In genomic region chr6:119692754-119693153, GRCm38 (mm10) we compare ENCODE assay signal across 24 mouse cellular contexts.
DNase-seq lines count a peak whose midpoint lies in the region; ATAC-seq lines count a peak whose summit lies in the region.
"Had no signal": no experiment of that assay in that cellular context is flagged by ENCODE, and none has a peak within 500 bp of the region (broad histone marks: within the 10 kb centered on the region; RNA-seq: fewer than 3 reads in every experiment).

No protein-coding gene starts in this region.

- WGBS in forebrain, embryonic 14.5 days = 90% methylated on average over 5 of the region's 5 CpGs

- no peak overlapping the region for H3K4me2 ChIP-seq in forebrain, embryonic 14.5 days (ENCODE audit: low read length)
- H3K4me2 ChIP-seq: forebrain, embryonic 15.5 days; heart, embryonic 13.5 days; hindbrain, embryonic 15.5 days; intestine, embryonic 15.5 days had no signal

- no peaks in the 10 kb centered on the region for H3K27me3 ChIP-seq in forebrain, embryonic 14.5 days (replicated peaks; ENCODE audit: control insufficient read depth, insufficient read depth, low read length)
- H3K27me3 ChIP-seq: forebrain, embryonic 15.5 days; heart, embryonic 13.5 days; hindbrain, embryonic 15.5 days; intestine, embryonic 15.5 days had no signal

- no peak overlapping the region for H3K9ac ChIP-seq in forebrain, embryonic 14.5 days (ENCODE audit: low read length)
- H3K9ac ChIP-seq: forebrain, embryonic 15.5 days; heart, embryonic 13.5 days; hindbrain, embryonic 15.5 days; intestine, embryonic 15.5 days had no signal

- peaks cover 11% of the 10 kb centered on the region for H3K36me3 ChIP-seq in forebrain, embryonic 14.5 days (ENCODE audit: control insufficient read depth, insufficient read depth, low read length)
- H3K36me3 ChIP-seq: intestine, embryonic 15.5 days had no signal

- no peaks in the 10 kb centered on the region for H3K4me1 ChIP-seq in forebrain, embryonic 14.5 days (ENCODE audit: control insufficient read depth, insufficient read depth, low read length)
- H3K4me1 ChIP-seq: forebrain, embryonic 15.5 days; heart, embryonic 10.5 days; heart, embryonic 13.5 days; hindbrain, embryonic 15.5 days; intestine, embryonic 15.5 days had no signal

- no peak overlapping the region for H3K27ac ChIP-seq in forebrain, embryonic 14.5 days (ENCODE audit: low read depth, low read length)
- H3K27ac ChIP-seq: forebrain, embryonic 15.5 days; heart, adult 2 months; heart, embryonic 10.5 days; heart, embryonic 13.5 days; hindbrain, embryonic 15.5 days; intestine, embryonic 15.5 days had no signal

- peak; percentile 66 for DNase-seq in NIH3T3 (ENCODE audit: low read depth)
- DNase-seq in induced T-regulatory cell, adult 2 months (ENCODE audit: low read depth) = peak; percentile 11
- no peak for DNase-seq in forebrain, embryonic 14.5 days (ENCODE audit: low spot score)
- DNase-seq in spleen, postnatal 10 days (ENCODE audit: low spot score in 2 of 2) = no peak
- DNase-seq: adrenal gland, adult 2 months; adrenal gland, postnatal 14 days; B cell, adult 2 months; cerebellum, adult 11-12 months; cerebellum, adult 8-10 months; cerebellum, postnatal 10 days; cerebellum, postnatal 36 days; gastrocnemius, postnatal 10 days; gastrocnemius, postnatal 36 days; heart, adult 2 months; heart, postnatal 14 days; heart, postnatal 4 days; kidney, adult 11 months had no signal

- no peaks in the 10 kb centered on the region for H3K9me3 ChIP-seq in forebrain, embryonic 14.5 days (replicated peaks; ENCODE audit: control insufficient read depth, low read length)
- H3K9me3 ChIP-seq: forebrain, embryonic 15.5 days; heart, embryonic 10.5 days; heart, embryonic 13.5 days; hindbrain, embryonic 15.5 days; intestine, embryonic 15.5 days had no signal

- ATAC-seq in CD4-positive, CD25-positive, alpha-beta regulatory T cell, adult 4 months = peak; percentile 37
- ATAC-seq in forebrain, embryonic 14.5 days = no peak
- no peak for ATAC-seq in frontal cortex, adult (ENCODE audit: low TSS enrichment)
- ATAC-seq: forebrain, embryonic 15.5 days; intestine, embryonic 15.5 days had no signal

- H3K4me3 ChIP-seq in forebrain, embryonic 14.5 days (ENCODE audit: low read depth, low read length) = no peak overlapping the region
- H3K4me3 ChIP-seq: forebrain, embryonic 15.5 days; heart, adult 2 months; heart, embryonic 10.5 days; heart, embryonic 13.5 days; hindbrain, embryonic 15.5 days; intestine, embryonic 15.5 days had no signal

Comparison
In these comparisons a context has a peak if more than half of its experiments do, and no peak if none do; other contexts are left out.
1. DNase-seq: peak in NIH3T3 (single experiment) and induced T-regulatory cell, adult 2 months (single experiment); none in forebrain, embryonic 14.5 days (single experiment) and spleen, postnatal 10 days (0 of 2).